Mouse (Mus musculus) cerebellum, adult 9-11 months (tissue): Measurements from ENCODE around the gene Bicd1.
"Not testable (repeated sequence)": the region's sequence is repeated elsewhere in the genome, so short reads cannot be mapped to it uniquely, and the experiment has no call there.

ENCODE experiments used
- DNase-seq: peaks from one replicate; pipeline ENCODE4 v3.0.0; 2022

Bicd1 gene

DNA sequence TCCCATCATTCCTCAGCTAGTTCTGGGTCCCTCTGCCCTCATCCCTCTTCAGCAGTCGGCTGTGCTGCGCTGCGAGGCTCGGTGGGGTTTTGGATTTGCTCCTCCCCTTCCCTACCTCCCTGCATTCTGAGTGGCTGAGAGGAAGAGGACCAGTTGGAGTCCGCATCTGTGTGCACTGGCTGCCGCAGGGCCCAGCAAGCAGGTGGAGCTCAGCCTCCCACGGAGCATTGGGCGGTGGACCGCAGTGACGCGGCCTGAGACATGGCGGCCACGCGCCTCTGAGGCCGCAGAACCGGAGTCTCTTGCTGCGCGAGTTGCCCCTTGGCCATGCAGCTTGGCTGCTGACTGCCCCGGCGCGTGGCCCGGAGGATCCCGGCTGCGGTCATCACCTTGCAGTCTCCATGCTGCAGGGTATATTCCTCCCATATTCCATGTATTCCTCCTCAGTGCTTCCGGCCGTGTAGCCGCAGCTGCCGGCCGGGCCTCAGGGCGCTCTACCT lies at the start of gene Bicd1:
TSS of gene Bicd1 (plus strand) at position 54 of the 500 bp plus-strand sequence.
- DNase-seq = peak; percentile 94

GRCm38 (mm10) chr6:149362533-149362932 lies 46.2 kb upstream of the Bicd1 start:
- DNase-seq = not testable (repeated sequence)

- not testable (repeated sequence) for DNase-seq
These were observed 42.7 kb upstream of the Bicd1 start for GRCm38 (mm10) chr6:149365975-149366374.

- DNase-seq = no peak
These were observed 42.3 kb upstream of the Bicd1 start for GRCm38 (mm10) chr6:149366403-149366802.

- peak; percentile 39 for DNase-seq
These were observed 33.7 kb upstream of the Bicd1 start for GRCm38 (mm10) chr6:149374986-149375457.

DNA sequence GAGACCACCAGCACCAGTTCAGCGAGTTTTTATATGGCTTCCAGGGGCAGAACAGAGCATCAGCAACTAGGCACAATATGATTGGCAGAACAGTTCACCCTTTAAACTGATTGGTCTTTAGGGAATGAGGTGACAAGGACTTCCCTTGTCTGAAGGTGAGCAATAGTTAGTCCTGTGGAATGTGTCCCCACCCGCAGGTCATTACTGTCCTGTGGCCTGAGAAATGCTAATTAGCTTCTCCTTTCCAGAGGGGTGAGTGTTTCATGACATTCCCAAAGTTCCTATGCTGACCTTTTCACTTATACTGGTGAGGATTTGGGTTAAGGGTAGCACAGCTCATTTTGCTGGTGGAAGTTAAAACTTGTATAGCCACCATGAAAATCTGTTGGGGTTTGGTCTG lies 25.2 kb upstream of the Bicd1 start:
- DNase-seq = no peak

GRCm38 (mm10) chr6:149386389-149386788 lies 22.3 kb upstream of the Bicd1 start:
- no peak for DNase-seq

DNA sequence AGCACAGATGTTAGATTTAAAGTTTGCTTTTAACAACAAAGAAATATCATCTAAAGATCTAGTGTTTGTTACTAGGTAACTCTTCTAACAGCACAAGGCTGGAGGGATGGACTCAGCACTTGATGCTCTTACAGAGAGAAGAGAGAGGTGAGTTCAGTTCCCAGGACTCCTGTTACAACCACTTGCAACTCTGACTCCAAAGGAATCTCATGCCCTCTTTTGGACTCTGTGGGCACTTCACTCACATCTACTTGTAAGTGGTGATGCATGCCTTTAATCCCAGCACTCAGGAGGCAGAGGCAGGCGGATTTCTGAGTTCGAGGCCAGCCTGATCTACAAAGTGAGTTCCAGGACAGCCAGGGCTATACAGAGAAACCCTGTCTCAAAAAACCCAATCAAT lies 19.1 kb upstream of the Bicd1 start:
- not testable (repeated sequence) for DNase-seq

GRCm38 (mm10) chr6:149399396-149399795 lies 9.3 kb upstream of the Bicd1 start:
- DNase-seq = no peak

- DNase-seq = peak; percentile 48
These were observed 655 bp downstream of the Bicd1 start for GRCm38 (mm10) chr6:149409341-149409740.

- DNase-seq = no peak
These were observed 1.2 kb downstream of the Bicd1 start for GRCm38 (mm10) chr6:149409845-149410244.

DNA sequence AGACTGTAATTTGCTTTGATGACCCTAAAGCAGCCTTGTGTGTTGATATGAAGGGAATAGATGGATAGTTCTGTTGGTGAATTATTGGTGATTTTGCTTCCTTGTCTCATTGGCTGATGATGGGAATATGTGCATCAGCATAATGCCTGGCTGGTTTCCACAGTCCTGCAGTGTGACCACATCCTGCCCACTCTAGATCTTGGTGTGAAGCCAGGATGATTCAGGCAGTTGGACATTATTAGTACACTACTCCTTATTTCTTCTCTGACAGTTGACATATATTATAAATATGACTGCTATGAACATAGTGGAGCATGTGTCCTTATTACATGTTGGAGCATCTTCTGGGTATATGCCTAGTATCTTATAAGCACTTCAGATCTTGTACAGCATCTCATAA lies 4.6 kb downstream of the Bicd1 start:
- peak; percentile 68 for DNase-seq

DNA sequence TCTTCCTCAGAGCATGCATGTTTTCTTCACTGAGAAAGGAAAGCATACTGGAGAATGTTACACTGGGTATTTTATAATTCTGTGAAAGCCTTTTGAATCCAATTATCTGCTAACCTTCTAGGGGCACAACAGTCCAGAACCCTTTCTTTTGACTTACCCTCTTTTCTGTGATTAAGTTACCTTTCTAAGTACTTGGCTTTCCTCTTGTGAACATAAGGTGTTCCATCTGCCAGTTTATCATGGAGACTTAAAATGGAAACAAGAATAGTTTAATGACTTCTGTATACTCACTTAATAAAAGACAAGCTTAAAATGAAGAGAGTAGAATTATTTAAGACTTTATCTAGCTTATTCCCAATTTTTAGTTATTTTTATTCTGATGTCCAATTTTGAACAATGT lies 16.1 kb downstream of the Bicd1 start:
- no peak for DNase-seq

DNA sequence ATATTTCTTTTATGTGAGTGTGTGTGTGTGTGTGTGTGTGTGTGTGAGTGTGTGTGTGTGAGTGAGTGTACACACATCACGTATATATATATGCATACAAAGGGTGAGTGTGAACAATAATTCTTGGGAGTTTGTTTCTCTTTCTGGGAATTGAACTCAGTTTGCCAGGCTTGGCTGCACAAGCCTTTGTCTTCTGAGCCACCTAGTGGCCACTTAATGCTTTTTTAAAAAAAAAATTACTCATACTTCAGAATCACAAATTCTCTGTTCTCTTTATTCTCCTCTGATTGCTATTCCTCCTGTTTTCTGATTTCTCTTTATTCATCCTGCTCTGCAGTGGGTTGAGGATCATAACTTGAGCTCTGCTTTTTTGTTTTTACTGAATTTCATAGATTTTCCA lies 30.5 kb downstream of the Bicd1 start:
- DNase-seq = no peak

DNA sequence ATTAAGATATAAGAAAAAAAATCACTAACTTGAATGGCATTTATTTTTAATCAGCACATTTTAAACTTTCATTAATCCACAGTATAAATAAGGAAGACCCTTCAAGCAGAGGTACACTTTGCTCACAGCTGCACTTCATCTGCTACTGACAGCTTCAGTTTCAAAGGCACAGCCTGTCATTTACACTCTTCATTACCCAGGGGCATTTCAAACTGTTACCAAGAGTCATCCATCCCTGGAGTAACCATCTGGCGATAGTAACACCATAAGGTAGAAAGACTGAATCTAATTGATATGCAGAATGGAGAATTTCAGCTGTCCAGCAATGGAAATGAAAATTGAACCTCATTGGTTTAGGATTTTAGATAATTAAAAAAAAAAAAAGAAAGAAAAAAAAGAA lies 34.2 kb downstream of the Bicd1 start:
- DNase-seq = peak; percentile 48

- no peak for DNase-seq
These were observed 37.2 kb downstream of the Bicd1 start for GRCm38 (mm10) chr6:149445854-149446253.

- no peak for DNase-seq
These were observed 48.6 kb downstream of the Bicd1 start for GRCm38 (mm10) chr6:149457324-149457723.

DNA sequence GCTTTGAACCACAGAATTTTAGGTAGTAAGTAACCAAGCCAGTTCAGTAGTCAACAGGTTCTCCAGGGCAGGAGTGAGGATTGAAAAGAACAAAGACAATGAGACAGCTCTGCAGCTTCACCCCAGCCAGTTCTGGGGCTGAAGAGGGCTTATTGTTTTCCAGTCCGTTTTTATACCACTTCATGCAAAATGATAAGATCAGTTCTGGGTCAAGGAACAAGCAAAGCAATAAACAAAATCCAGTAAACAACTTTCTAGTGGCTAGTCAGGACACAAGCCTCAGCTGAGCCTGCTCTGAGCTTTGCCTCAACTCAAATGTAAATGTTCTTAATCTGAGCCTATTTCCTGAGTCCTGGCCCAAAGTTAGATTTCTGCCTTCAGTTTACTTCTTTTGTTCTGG lies 52.3 kb downstream of the Bicd1 start:
- DNase-seq = no peak

DNA sequence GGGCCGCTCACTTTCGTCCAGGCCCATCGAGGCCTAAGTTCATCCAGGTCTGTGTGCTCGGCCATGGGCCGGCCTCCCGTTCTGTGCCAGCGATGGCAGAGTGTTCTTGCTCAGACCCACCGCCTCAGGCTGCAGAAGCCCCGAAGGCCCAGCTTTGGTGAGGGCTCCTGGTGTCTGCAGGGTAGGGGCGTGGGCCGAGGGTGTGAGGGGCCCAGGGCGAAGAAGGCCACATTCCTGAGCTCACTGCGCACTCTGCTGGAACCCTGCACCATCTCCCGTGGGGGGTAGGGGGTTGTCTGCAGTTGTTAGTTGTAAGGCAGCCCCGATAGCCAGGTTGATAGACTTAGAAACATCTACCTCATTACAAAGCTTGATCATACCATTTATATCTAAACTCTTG lies 62.8 kb downstream of the Bicd1 start:
- DNase-seq = no peak

DNA sequence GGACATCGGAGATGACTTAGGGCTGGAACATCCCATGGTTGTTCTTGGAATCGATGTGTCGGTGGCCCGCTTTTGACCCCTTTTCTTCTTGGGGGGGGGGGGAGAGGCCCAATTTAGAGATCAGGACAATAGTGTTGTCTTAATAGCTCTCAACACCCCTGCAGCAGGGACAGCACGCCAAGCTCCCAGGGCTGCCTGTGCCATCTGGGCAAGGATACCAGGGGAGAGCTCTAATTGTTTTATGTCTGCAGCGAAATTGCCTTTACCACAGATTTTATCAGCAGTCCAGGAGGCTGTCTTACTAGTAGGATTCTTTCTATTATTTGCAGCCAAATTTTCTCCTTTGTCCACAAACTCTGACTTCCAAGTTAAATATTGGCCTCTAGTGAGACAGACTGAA lies 63.8 kb downstream of the Bicd1 start:
- DNase-seq = peak; percentile 34

- DNase-seq = not testable (repeated sequence)
These were observed 73.2 kb downstream of the Bicd1 start for GRCm38 (mm10) chr6:149481868-149482267.

DNA sequence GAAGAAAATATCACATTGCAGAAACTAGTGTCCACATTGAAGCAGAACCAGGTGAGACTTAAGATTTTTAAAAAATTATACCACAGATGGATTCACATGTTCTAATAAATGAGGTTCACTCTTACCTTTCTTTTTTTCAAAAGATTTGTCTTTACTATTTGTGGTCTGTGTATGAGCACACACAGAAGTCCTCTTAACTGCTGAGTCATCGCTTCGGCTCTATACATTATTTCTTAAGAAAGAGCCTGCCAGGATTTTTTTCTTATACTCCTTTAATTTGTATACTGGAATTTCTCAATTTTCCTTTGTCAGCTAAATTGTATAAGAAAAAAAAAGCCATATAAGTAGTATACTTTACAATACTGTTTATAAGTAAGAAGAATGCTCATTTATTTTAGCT lies 86.0 kb downstream of the Bicd1 start:
- DNase-seq = no peak

GRCm38 (mm10) chr6:149495925-149496324 lies 87.2 kb downstream of the Bicd1 start:
- peak; percentile 58 for DNase-seq

DNA sequence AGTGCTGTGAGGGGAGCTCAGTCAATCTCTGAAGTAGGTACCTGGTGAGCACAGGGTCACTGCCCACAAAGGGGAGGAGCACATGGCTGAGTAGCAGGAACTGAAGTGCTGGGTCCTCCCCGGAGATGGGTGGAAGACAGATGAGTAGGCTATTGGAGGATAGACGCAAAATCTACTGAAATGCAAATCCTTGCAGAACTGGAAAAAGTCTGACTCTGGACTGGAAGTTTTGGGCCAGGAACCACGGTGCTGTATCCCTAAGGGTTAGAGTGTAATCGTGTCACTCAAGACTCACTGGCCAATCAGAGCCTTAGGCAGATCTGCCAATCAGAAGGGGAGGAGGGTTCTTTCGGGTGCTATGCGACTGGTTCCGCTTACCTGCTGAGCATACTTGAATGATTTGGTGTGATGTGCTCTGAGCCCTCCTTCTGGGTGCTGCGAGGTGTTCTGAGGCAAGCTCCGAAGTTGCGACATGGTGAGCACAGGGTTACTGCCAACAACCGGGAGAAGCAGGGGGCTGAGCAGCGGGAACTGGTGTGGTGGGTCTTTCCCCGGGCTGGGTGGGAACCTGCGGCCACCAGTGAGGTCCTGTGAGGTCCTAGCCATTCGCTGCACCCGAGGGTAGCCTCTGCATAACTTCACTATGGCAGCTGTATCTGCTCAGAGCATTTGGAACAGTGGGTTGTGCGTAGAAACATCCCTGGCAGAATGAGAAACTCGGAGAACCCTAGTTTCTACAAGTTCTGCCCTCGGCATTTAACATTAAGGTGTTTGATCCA lies 157.2 kb downstream of the Bicd1 start:
- DNase-seq = peak; percentile 72

DNA sequence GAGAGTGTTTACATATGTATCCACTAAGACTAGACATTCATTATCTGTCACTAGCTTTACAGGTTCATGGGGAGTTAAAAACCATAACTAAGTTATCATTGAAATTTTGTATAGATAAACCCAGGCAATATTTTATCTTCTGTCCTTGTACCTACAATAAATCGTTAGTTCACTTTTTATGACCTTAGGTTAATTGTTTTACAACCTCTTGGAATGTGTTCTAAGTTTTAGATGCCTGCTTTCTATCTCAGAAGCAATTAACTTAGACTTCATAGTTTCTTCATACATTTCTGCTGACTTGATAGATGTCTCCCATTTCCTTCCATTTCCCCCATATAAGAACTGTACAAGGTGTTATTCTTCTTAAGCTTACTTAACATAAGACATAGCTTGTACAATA lies 158.5 kb downstream of the Bicd1 start:
- DNase-seq = no peak
